Mouse (Mus musculus) NIH3T3 (cell line): ENCODE data around the gene Gm10256.
"Not testable (repeated sequence)": the region's sequence is repeated elsewhere in the genome, so short reads cannot be mapped to it uniquely, and the experiment has no call there.

ENCODE experiments used
- DNase-seq: peaks from one replicate; pipeline ENCODE4 v3.0.0-alpha.2; 2012; ENCODE audit warnings: low read depth

Gene Gm10256

DNA sequence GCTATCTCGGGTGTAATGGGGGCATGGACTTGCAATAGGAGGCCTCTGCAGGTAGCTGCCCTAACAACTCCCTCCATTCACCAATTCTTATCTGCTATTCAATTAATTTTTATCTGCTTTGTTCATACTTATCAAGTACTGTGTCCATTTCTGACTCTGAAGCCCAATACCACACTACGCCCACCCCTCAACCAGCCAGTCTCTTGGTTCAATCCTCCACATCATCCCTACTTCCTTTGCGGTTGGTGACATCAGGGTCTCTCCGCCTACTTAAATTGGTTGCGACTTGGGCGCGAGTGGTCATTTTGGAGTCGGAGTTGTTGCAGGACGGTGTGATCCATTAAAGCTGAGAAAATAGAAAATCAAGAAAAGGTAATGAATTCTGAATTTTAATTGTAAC, at the start of gene Gm10256, which contains the start of gene Rbmy:
Gene Gm10256 (plus strand): TSS at position 320 of the 400 bp plus-strand sequence.
Gene Rbmy (plus strand): TSS at position 301 of the 400 bp plus-strand sequence.
- not testable (repeated sequence) for DNase-seq

DNA sequence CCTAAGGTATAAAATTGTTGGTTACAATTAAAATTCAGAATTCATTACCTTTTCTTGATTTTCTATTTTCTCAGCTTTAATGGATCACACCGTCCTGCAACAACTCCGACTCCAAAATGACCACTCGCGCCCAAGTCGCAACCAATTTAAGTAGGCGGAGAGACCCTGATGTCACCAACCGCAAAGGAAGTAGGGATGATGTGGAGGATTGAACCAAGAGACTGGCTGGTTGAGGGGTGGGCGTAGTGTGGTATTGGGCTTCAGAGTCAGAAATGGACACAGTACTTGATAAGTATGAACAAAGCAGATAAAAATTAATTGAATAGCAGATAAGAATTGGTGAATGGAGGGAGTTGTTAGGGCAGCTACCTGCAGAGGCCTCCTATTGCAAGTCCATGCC, 34.4 kb upstream of the Gm10256 start, which contains the start of gene Gm4064:
Gene Gm4064 (minus strand): TSS at position 101 of the 400 bp plus-strand sequence.
- not testable (repeated sequence) for DNase-seq

GRCm38 (mm10) chrY:2900689-2901088, 70.2 kb downstream of the Gm10256 start, which contains the start of gene Gm10352:
TSS of gene Gm10352 (plus strand) at chrY:2900989.
- not testable (repeated sequence) for DNase-seq
